Mouse (Mus musculus): ENCODE measurements around the gene Timm9. TPM values are rescaled to one million over a fixed set of nuclear protein-coding genes. Genes with fewer than 3 reads are reported as not detected.

Gene Timm9
- polyA plus RNA-seq, 1 experiment from 2014 or later, result 106 TPM

GRCm38 (mm10) chr12:71148801-71149200 is 12.3 kb upstream of the Timm9 start:
- ATAC-seq (ENCODE audit: low FRiP score, low TSS enrichment), result no peak
- peaks cover 77% of the 10 kb centered on the region for H3K36me3 ChIP-seq (ENCODE audit: control insufficient read depth, insufficient read depth, low read length)
- no peak for DNase-seq
- no peak overlapping the region for H3K27ac ChIP-seq (replicated peaks; ENCODE audit: low read depth, low read length)
- no peaks in the 10 kb centered on the region for H3K27me3 ChIP-seq (ENCODE audit: control insufficient read depth, insufficient read depth, low read length)
- no peaks in the 10 kb centered on the region for H3K4me1 ChIP-seq (ENCODE audit: control insufficient read depth, insufficient read depth, low read length)
- WGBS, result 92% methylated on average over 9 of the region's 9 CpGs
- no peak overlapping the region for H3K9ac ChIP-seq (replicated peaks; ENCODE audit: low read length)
- no peak overlapping the region for H3K4me2 ChIP-seq (ENCODE audit: low read length)
- H3K4me3 ChIP-seq (replicated peaks; ENCODE audit: low read depth, low read length), result no peak overlapping the region
- H3K9me3 ChIP-seq (ENCODE audit: control insufficient read depth, low read length), result no peaks in the 10 kb centered on the region

GRCm38 (mm10) chr12:71147641-71148040 is 11.2 kb upstream of the Timm9 start:
- no peak overlapping the region for H3K4me3 ChIP-seq (replicated peaks; ENCODE audit: low read depth, low read length)
- no peak overlapping the region for H3K9ac ChIP-seq (replicated peaks; ENCODE audit: low read length)
- 91% methylated on average over 3 of the region's 3 CpGs for WGBS
- H3K27me3 ChIP-seq (ENCODE audit: control insufficient read depth, insufficient read depth, low read length), result no peaks in the 10 kb centered on the region
- no peak overlapping the region for H3K4me2 ChIP-seq (ENCODE audit: low read length)
- no peaks in the 10 kb centered on the region for H3K4me1 ChIP-seq (ENCODE audit: control insufficient read depth, insufficient read depth, low read length)
- DNase-seq (peak; percentile 76), ATAC-seq (ENCODE audit: low FRiP score, low TSS enrichment) (no peak)
- H3K36me3 ChIP-seq (ENCODE audit: control insufficient read depth, insufficient read depth, low read length), result peaks cover 75% of the 10 kb centered on the region
- H3K27ac ChIP-seq (replicated peaks; ENCODE audit: low read depth, low read length), result no peak overlapping the region
- H3K9me3 ChIP-seq (ENCODE audit: control insufficient read depth, low read length), result no peaks in the 10 kb centered on the region

GRCm38 (mm10) chr12:71141189-71141588 is 4.7 kb upstream of the Timm9 start:
- Histone ChIP-seq H3K4me1 (ENCODE audit: control insufficient read depth, insufficient read depth, low read length) (peaks cover 17% of the 10 kb centered on the region), H3K4me3 (replicated peaks; ENCODE audit: low read depth, low read length) (no peak overlapping the region), H3K9ac (replicated peaks; ENCODE audit: low read length) (no peak overlapping the region), H3K9me3 (ENCODE audit: control insufficient read depth, low read length) (no peaks in the 10 kb centered on the region), H3K4me2 (ENCODE audit: low read length) (no peak overlapping the region), H3K27me3 (ENCODE audit: control insufficient read depth, insufficient read depth, low read length) (no peaks in the 10 kb centered on the region), H3K36me3 (ENCODE audit: control insufficient read depth, insufficient read depth, low read length) (peaks cover 53% of the 10 kb centered on the region), H3K27ac (replicated peaks; ENCODE audit: low read depth, low read length) (no peak overlapping the region)
- DNase-seq, result no peak
- no peak for ATAC-seq (ENCODE audit: low FRiP score, low TSS enrichment)

DNA sequence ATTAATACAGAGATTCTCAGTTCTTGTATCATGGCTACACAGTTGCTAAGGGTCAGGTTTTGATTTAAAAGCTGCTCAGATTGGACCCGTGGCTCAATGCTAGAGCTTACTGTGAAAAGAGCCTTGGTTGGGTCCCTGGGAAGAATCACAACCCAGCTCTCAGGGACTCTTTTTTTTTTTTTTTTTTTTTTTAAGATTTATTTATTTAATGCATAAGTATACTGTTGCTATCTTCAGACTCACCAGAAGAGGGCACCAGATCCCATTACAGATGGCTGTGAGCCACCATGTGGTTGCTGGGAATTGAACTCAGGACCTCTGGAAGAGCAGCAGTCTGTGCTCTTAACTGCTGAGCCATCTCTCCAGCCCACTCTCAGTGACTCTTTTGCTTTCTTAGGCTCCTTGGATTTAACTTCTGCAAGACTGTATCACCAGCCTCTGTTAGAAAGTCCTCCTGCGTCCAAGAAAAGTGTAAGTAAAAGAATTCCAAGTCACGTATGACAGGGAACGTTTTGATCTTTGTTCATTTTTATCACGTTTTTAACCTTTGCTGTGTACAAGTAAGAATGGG is 2.9 kb upstream of the Timm9 start:
- DNase-seq (no peak), ATAC-seq (ENCODE audit: low FRiP score, low TSS enrichment) (no peak)
- peak overlapping the region; percentile 81 for H3K4me2 ChIP-seq (ENCODE audit: low read length)
- H3K9ac ChIP-seq (replicated peaks; ENCODE audit: low read length), result no peak overlapping the region
- no peak overlapping the region; the same call in 1 of the 2 replicates for H3K4me3 ChIP-seq (replicated peaks; ENCODE audit: low read depth, low read length)
- H3K36me3 ChIP-seq (ENCODE audit: control insufficient read depth, insufficient read depth, low read length), result peaks cover 38% of the 10 kb centered on the region
- no peaks in the 10 kb centered on the region for H3K27me3 ChIP-seq (ENCODE audit: control insufficient read depth, insufficient read depth, low read length)
- no peak overlapping the region for H3K27ac ChIP-seq (replicated peaks; ENCODE audit: low read depth, low read length)
- H3K9me3 ChIP-seq (ENCODE audit: control insufficient read depth, low read length), result no peaks in the 10 kb centered on the region
- 82% methylated on average over 5 of the region's 5 CpGs for WGBS
- peaks cover 21% of the 10 kb centered on the region for H3K4me1 ChIP-seq (ENCODE audit: control insufficient read depth, insufficient read depth, low read length)

- no peak overlapping the region for H3K27ac ChIP-seq (replicated peaks; ENCODE audit: low read depth, low read length)
- peaks cover 30% of the 10 kb centered on the region for H3K36me3 ChIP-seq (ENCODE audit: control insufficient read depth, insufficient read depth, low read length)
- H3K4me3 ChIP-seq (replicated peaks; ENCODE audit: low read depth, low read length), result peak overlapping the region; percentile 93
- H3K27me3 ChIP-seq (ENCODE audit: control insufficient read depth, insufficient read depth, low read length), result no peaks in the 10 kb centered on the region
- H3K9ac ChIP-seq (replicated peaks; ENCODE audit: low read length), result peak overlapping the region; percentile 83
- H3K4me1 ChIP-seq (ENCODE audit: control insufficient read depth, insufficient read depth, low read length), result peaks cover 21% of the 10 kb centered on the region
- H3K4me2 ChIP-seq (ENCODE audit: low read length), result peak overlapping the region; percentile 81
- no peaks in the 10 kb centered on the region for H3K9me3 ChIP-seq (ENCODE audit: control insufficient read depth, low read length)
- 9% methylated on average over 11 of the region's 11 CpGs for WGBS
- ATAC-seq (ENCODE audit: low FRiP score, low TSS enrichment) (no peak), DNase-seq (no peak)
Observed at GRCm38 (mm10) chr12:71137686-71138085, 1.2 kb upstream of the Timm9 start.

DNA sequence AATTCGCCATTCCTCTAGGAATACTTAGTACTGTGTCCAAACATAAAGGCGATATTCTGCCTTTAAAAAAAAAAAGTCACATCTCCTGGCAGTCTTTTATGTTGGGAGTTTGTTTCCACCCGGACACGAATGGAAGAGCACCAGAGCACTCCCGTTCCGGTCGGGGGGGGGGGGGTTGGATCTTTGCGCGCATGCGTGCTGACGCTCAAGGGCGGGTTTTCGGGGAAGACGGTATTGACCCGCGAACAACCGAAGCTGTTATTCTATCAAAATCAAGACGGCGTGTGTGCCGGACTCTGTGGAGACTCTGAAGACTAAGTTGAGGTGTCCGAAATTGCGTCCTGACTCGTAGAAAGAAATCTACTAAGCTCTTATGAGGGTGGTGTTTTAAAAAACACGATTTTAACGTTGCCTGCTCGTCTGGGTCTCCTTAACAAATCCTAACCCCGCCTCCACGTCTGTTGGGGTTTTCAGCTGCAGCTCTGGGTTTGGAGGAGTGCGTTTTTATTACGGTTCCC is 549 bp upstream of the Timm9 start:
- peaks cover 21% of the 10 kb centered on the region for H3K4me1 ChIP-seq (ENCODE audit: control insufficient read depth, insufficient read depth, low read length)
- H3K9ac ChIP-seq (replicated peaks; ENCODE audit: low read length), result peak overlapping the region; percentile 83
- H3K4me3 ChIP-seq (replicated peaks; ENCODE audit: low read depth, low read length), result peak overlapping the region; percentile 93
- H3K27ac ChIP-seq (replicated peaks; ENCODE audit: low read depth, low read length), result peak overlapping the region; percentile 76
- no peaks in the 10 kb centered on the region for H3K9me3 ChIP-seq (ENCODE audit: control insufficient read depth, low read length)
- H3K27me3 ChIP-seq (ENCODE audit: control insufficient read depth, insufficient read depth, low read length), result no peaks in the 10 kb centered on the region
- WGBS, result under 1% methylated on average over 30 of the region's 30 CpGs
- peaks cover 30% of the 10 kb centered on the region for H3K36me3 ChIP-seq (ENCODE audit: control insufficient read depth, insufficient read depth, low read length)
- ATAC-seq (ENCODE audit: low FRiP score, low TSS enrichment) (peak; percentile 82), DNase-seq (peak; percentile 96)
- H3K4me2 ChIP-seq (ENCODE audit: low read length), result peak overlapping the region; percentile 81

DNA sequence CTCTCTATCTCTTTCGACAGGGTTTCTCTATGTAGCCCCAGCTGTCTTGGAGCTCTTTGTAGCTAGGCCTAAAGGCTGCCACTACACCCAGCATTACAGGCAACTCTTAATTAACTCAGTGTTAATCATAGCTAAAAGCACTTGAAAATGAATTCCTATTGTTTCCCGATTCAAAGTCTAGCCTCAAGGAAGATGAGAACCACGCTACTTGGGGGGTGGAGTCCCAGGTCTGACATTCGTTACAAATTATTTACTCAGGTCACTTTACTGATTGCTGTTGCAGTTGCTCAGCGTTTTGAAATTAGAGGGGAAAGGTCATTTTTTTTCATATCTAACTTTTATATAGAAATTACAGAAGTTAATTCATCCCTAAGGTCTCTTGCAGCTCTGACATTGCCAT is 903 bp downstream of the Timm9 start:
- Histone ChIP-seq H3K27ac (replicated peaks; ENCODE audit: low read depth, low read length) (no peak overlapping the region), H3K4me2 (ENCODE audit: low read length) (peak overlapping the region; percentile 81), H3K27me3 (ENCODE audit: control insufficient read depth, insufficient read depth, low read length) (no peaks in the 10 kb centered on the region), H3K4me1 (ENCODE audit: control insufficient read depth, insufficient read depth, low read length) (peaks cover 21% of the 10 kb centered on the region), H3K9ac (replicated peaks; ENCODE audit: low read length) (no peak overlapping the region), H3K4me3 (replicated peaks; ENCODE audit: low read depth, low read length) (peak overlapping the region; percentile 93), H3K9me3 (ENCODE audit: control insufficient read depth, low read length) (no peaks in the 10 kb centered on the region), H3K36me3 (ENCODE audit: control insufficient read depth, insufficient read depth, low read length) (peaks cover 25% of the 10 kb centered on the region)
- DNase-seq, result no peak
- ATAC-seq (ENCODE audit: low FRiP score, low TSS enrichment), result no peak
- 46% methylated on average over 5 of the region's 5 CpGs for WGBS

DNA sequence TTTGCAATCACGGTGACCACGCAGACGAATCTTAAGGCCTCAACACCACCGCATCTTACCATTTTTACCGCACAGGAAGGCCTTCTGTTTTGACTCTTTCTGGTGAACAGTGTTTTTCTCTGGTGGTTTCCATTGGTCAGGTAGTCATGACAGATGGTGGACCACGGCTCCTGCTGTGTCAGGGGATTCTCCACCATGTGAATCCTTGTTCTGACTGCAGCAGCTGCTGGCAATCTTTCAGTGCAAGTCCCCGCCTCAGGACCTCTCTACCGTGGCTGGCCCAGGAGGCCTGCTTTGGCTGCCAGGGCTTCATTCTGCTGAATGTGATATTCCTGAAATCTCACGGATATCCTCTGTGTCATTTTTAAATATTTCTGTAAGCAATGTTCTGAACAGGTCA is 13.2 kb downstream of the Timm9 start:
- H3K4me2 ChIP-seq (ENCODE audit: low read length), result no peak overlapping the region
- H3K4me3 ChIP-seq (replicated peaks; ENCODE audit: low read depth, low read length), result no peak overlapping the region
- H3K9me3 ChIP-seq (ENCODE audit: control insufficient read depth, low read length), result no peaks in the 10 kb centered on the region
- 89% methylated on average over 9 of the region's 9 CpGs for WGBS
- H3K4me1 ChIP-seq (ENCODE audit: control insufficient read depth, insufficient read depth, low read length), result no peaks in the 10 kb centered on the region
- ATAC-seq (ENCODE audit: low FRiP score, low TSS enrichment) (no peak), DNase-seq (no peak)
- no peak overlapping the region for H3K9ac ChIP-seq (replicated peaks; ENCODE audit: low read length)
- no peak overlapping the region for H3K27ac ChIP-seq (replicated peaks; ENCODE audit: low read depth, low read length)
- peaks cover 37% of the 10 kb centered on the region for H3K36me3 ChIP-seq (ENCODE audit: control insufficient read depth, insufficient read depth, low read length)
- no peaks in the 10 kb centered on the region for H3K27me3 ChIP-seq (ENCODE audit: control insufficient read depth, insufficient read depth, low read length)

DNA sequence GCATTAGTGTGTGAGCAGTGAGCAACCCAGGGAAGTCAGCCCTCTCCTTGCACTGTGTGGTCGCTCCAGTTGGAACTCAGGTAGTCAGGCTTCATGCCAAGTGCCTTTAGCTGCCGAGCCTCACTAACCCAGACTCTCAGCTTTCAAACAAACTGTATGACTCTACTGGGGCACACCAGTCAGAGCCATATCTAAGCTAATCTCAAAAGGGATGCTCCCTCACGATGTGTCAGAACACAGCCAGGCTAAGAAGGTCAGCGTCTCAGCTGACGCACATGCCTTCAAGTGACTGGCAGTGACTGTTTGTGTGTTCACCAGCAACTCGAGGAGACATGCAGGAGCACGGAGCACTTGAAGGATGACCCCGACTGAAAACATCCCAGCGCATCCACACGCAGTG is 13.8 kb downstream of the Timm9 start:
- Histone ChIP-seq H3K9ac (replicated peaks; ENCODE audit: low read length) (no peak overlapping the region), H3K4me1 (ENCODE audit: control insufficient read depth, insufficient read depth, low read length) (no peaks in the 10 kb centered on the region), H3K4me3 (replicated peaks; ENCODE audit: low read depth, low read length) (no peak overlapping the region), H3K9me3 (ENCODE audit: control insufficient read depth, low read length) (no peaks in the 10 kb centered on the region), H3K4me2 (ENCODE audit: low read length) (no peak overlapping the region), H3K27ac (replicated peaks; ENCODE audit: low read depth, low read length) (no peak overlapping the region), H3K36me3 (ENCODE audit: control insufficient read depth, insufficient read depth, low read length) (peaks cover 34% of the 10 kb centered on the region), H3K27me3 (ENCODE audit: control insufficient read depth, insufficient read depth, low read length) (no peaks in the 10 kb centered on the region)
- ATAC-seq (ENCODE audit: low FRiP score, low TSS enrichment), result no peak
- DNase-seq, result no peak
- 94% methylated on average over 10 of the region's 10 CpGs for WGBS
